Mouse (Mus musculus) spleen, postnatal 4 days (tissue): Measurements from ENCODE around the gene H2al1b.

Experiments used
- DNase-seq, 2 experiments: peaks; one replicate each; pipeline ENCODE4 v3.0.0; 2022; ENCODE audit warnings: low spot score in 2 of 2

H2al1b gene

DNA sequence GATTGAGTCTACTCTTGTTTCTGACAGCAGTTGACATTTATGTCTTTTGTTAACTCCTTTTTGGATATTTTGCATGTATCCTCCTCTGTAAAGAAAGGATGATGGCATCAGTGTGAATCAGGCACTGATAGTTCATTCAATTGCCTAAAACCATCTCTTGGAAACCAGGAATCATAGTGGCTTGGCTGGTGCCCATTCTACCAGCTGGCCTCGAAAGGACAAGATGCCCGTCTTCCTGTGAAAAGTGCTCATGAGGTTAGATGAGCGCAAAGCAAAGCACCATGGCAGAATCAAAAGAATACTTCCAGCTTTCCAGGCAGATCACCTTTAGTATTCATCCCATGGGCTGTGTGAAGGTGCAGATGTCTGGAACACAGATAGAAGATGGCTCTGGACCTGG is 44.5 kb downstream of the H2al1b start:
- DNase-seq, result no peak
